In genomic region chr2:18045781-18046181, GRCm38 (mm10) we compare ENCODE assay signal across 9 mouse cellular contexts. TPM values are rescaled to one million over a fixed set of nuclear protein-coding genes. Genes with fewer than 3 reads are reported as not detected.
DNase-seq lines count a peak whose midpoint lies in the region; ATAC-seq and TF ChIP-seq lines count a peak whose summit lies in the region.
"Had no signal": no experiment of that assay in that cellular context is flagged by ENCODE, and none has a peak within 500 bp of the region (broad histone marks: within the 10 kb centered on the region; RNA-seq: fewer than 3 reads in every experiment).

No protein-coding gene starts in this region.

- TF ChIP-seq CTCF in liver, embryonic 14.5 days (IDR thresholded peaks at IDR 0.05; ENCODE audit: low read depth), result no peak

- 44% methylated on average over 6 of the region's 6 CpGs for WGBS in liver, embryonic 14.5 days (ENCODE audit: insufficient replicate concordance)

- H3K9me3 ChIP-seq in liver, embryonic 14.5 days (ENCODE audit: control insufficient read depth, low read length), result no peaks in the 10 kb centered on the region

- peak overlapping the region in 1 of 2 experiments; percentile 67; a peak in 2 of 4 replicates for H3K4me3 ChIP-seq in liver, embryonic 14.5 days (ENCODE audit: insufficient read depth in 1 of 2, low read depth in 2 of 2, low read length in 2 of 2)

- DNase-seq in embryo, embryonic 10.5 days (ENCODE audit: low spot score), result peak; percentile 53
- no peak for DNase-seq in embryo, embryonic 10 days (ENCODE audit: low spot score)
- DNase-seq in retina, postnatal 1 day, result peak; percentile 35
- DNase-seq in retina, embryonic 14.5 days (ENCODE audit: low spot score), result no peak
- no peak for DNase-seq in liver, embryonic 14.5 days (ENCODE audit: low read depth in 3 of 3, low spot score in 3 of 3)
- DNase-seq in testis, postnatal 10 days (ENCODE audit: low spot score), result no peak
- DNase-seq in testis, postnatal 14 days (ENCODE audit: low spot score), result no peak
- DNase-seq in spleen, adult 18-20 months, result no peak
- DNase-seq: gastrocnemius, postnatal 10 days had no signal

- TF ChIP-seq EP300 in liver, embryonic 14.5 days (IDR thresholded peaks at IDR 0.05; ENCODE audit: low read depth), result no peak

- ATAC-seq in liver, embryonic 14.5 days (ENCODE audit: insufficient read depth), result no peak

- peaks cover 0 to 11% of the 10 kb centered on the region in 2 experiments; a peak in 3 of 4 replicates for H3K4me1 ChIP-seq in liver, embryonic 14.5 days (replicated peaks; ENCODE audit: control insufficient read depth in 2 of 2, insufficient read depth in 2 of 2, low read length in 1 of 2)

- H3K36me3 ChIP-seq in liver, embryonic 14.5 days (replicated peaks; ENCODE audit: control insufficient read depth, insufficient read depth, low read depth), result no peaks in the 10 kb centered on the region

- peaks cover 71% of the 10 kb centered on the region for H3K27me3 ChIP-seq in liver, embryonic 14.5 days (ENCODE audit: control insufficient read depth, insufficient read depth, low read length)

- no peak overlapping the region for H3K9ac ChIP-seq in liver, embryonic 14.5 days (replicated peaks)

- H3K4me2 ChIP-seq in liver, embryonic 14.5 days (ENCODE audit: low read depth), result peak overlapping the region; percentile 70

- no peak overlapping the region for H3K27ac ChIP-seq in liver, embryonic 14.5 days

RNA-seq across cellular contexts. Expression of gene Skida1, which starts 3.1 kb away (rescaled TPM):
- 0.48 and 0.60 TPM in 2 replicates for polyA plus RNA-seq in liver, embryonic 14.5 days (2012; rRNA removed)
- polyA plus RNA-seq in liver, embryonic 14.5 days (2014; fragmentation: Nextera tagmentation; extraction: Ambion mirVana), result 0.27 and 0.43 TPM in 2 replicates

RNA-seq across cellular contexts. Expression of gene A930004D18Rik, which starts 8.2 kb away (rescaled TPM):
- polyA plus RNA-seq in liver, embryonic 14.5 days (2012; rRNA removed), result 0.32 and 0.48 TPM in 2 replicates
- polyA plus RNA-seq in liver, embryonic 14.5 days (2014; fragmentation: Nextera tagmentation; extraction: Ambion mirVana), result 0.36 and 0.81 TPM in 2 replicates

RNA-seq across cellular contexts. Expression of gene Mllt10, which starts 9.3 kb away (rescaled TPM):
- polyA plus RNA-seq in liver, embryonic 14.5 days (2012; rRNA removed), result 13.4 and 16.4 TPM in 2 replicates
- 14.4 and 19.7 TPM in 2 replicates for polyA plus RNA-seq in liver, embryonic 14.5 days (2014; fragmentation: Nextera tagmentation; extraction: Ambion mirVana)

RNA-seq across cellular contexts. Expression of gene H2al2a, which starts 49.0 kb away (rescaled TPM):
- not detected in 2 replicates for polyA plus RNA-seq in liver, embryonic 14.5 days (2012; rRNA removed)
- not detected in 2 replicates for polyA plus RNA-seq in liver, embryonic 14.5 days (2014; fragmentation: Nextera tagmentation; extraction: Ambion mirVana)

Comparison
In these comparisons a context has a peak if more than half of its experiments do, and no peak if none do; other contexts are left out.
1. DNase-seq: peak in embryo, embryonic 10.5 days (single experiment) and retina, postnatal 1 day (single experiment); none in embryo, embryonic 10 days (single experiment), retina, embryonic 14.5 days (single experiment), liver, embryonic 14.5 days (0 of 3), testis, postnatal 10 days (single experiment), testis, postnatal 14 days (single experiment) and spleen, adult 18-20 months (0 of 2).